ENCODE assay signal across 19 mouse cellular contexts in genomic region chr10:76726866-76727265, GRCm38 (mm10). TPM values are rescaled to one million over a fixed set of nuclear protein-coding genes. Genes with fewer than 3 reads are reported as not detected.
A peak's percentile ranks its signal among the peaks of the same experiment; 100 is the strongest.
DNase-seq lines count a peak whose midpoint lies in the region; ATAC-seq lines count a peak whose summit lies in the region.
"Had no signal": no experiment of that assay in that cellular context is flagged by ENCODE, and none has a peak within 500 bp of the region (broad histone marks: within the 10 kb centered on the region; RNA-seq: fewer than 3 reads in every experiment).

No protein-coding gene starts in this region.

- H3K4me2 ChIP-seq in kidney, embryonic 15.5 days, result no peak overlapping the region
- H3K4me2 ChIP-seq in kidney, embryonic 16.5 days (replicated peaks; ENCODE audit: low read depth, low read length), result no peak overlapping the region
- no peak overlapping the region for H3K4me2 ChIP-seq in midbrain, embryonic 15.5 days
- H3K4me2 ChIP-seq in embryonic facial prominence, embryonic 15.5 days (replicated peaks), result no peak overlapping the region
- no peak overlapping the region for H3K4me2 ChIP-seq in stomach, embryonic 14.5 days (replicated peaks; ENCODE audit: low read depth, low read length)
- no peak overlapping the region for H3K4me2 ChIP-seq in midbrain, embryonic 13.5 days (replicated peaks)
- H3K4me2 ChIP-seq: forebrain, embryonic 15.5 days; hindbrain, embryonic 13.5 days had no signal

- no peaks in the 10 kb centered on the region for H3K9me3 ChIP-seq in kidney, embryonic 15.5 days (replicated peaks)
- no peaks in the 10 kb centered on the region for H3K9me3 ChIP-seq in kidney, embryonic 16.5 days (ENCODE audit: low read length)
- no peaks in the 10 kb centered on the region for H3K9me3 ChIP-seq in midbrain, embryonic 10.5 days (replicated peaks)
- H3K9me3 ChIP-seq in midbrain, embryonic 15.5 days, result no peaks in the 10 kb centered on the region
- no peaks in the 10 kb centered on the region for H3K9me3 ChIP-seq in embryonic facial prominence, embryonic 15.5 days (replicated peaks)
- H3K9me3 ChIP-seq in stomach, embryonic 14.5 days (ENCODE audit: control insufficient read depth, low read depth, low read length), result no peaks in the 10 kb centered on the region
- H3K9me3 ChIP-seq in midbrain, embryonic 13.5 days, result no peaks in the 10 kb centered on the region
- H3K9me3 ChIP-seq: forebrain, embryonic 15.5 days; heart, embryonic 13.5 days; hindbrain, embryonic 13.5 days had no signal

- H3K4me3 ChIP-seq in kidney, embryonic 15.5 days (replicated peaks), result no peak overlapping the region
- no peak overlapping the region for H3K4me3 ChIP-seq in kidney, embryonic 16.5 days (ENCODE audit: low read length)
- H3K4me3 ChIP-seq in midbrain, embryonic 10.5 days, result no peak overlapping the region
- no peak overlapping the region for H3K4me3 ChIP-seq in midbrain, embryonic 15.5 days
- no peak overlapping the region for H3K4me3 ChIP-seq in embryonic facial prominence, embryonic 15.5 days (replicated peaks)
- no peak overlapping the region for H3K4me3 ChIP-seq in stomach, embryonic 14.5 days (ENCODE audit: low read depth, low read length)
- H3K4me3 ChIP-seq in midbrain, embryonic 13.5 days (replicated peaks), result no peak overlapping the region
- H3K4me3 ChIP-seq: erythroblast, embryonic 14.5 days; forebrain, embryonic 15.5 days; heart, embryonic 13.5 days; hindbrain, embryonic 13.5 days; layer of hippocampus, adult 2 months; left cerebral cortex, adult 2 months had no signal

- ATAC-seq in kidney, embryonic 15.5 days (replicated peaks; ENCODE audit: low FRiP score), result no peak
- ATAC-seq in kidney, embryonic 16.5 days (ENCODE audit: low FRiP score, low TSS enrichment), result no peak
- ATAC-seq in midbrain, embryonic 15.5 days (replicated peaks), result no peak
- no peak for ATAC-seq in embryonic facial prominence, embryonic 15.5 days (ENCODE audit: insufficient number of reproducible peaks, low FRiP score, low TSS enrichment, low read depth)
- ATAC-seq in stomach, embryonic 14.5 days (ENCODE audit: insufficient number of reproducible peaks, insufficient read depth, low FRiP score, low read depth), result no peak
- no peak for ATAC-seq in inflammation-experienced regulatory T-cells, adult 6 months
- no peak for ATAC-seq in midbrain, embryonic 13.5 days
- ATAC-seq: forebrain, embryonic 15.5 days had no signal

- 0 out of 2 replicates have a peak overlapping the region, but pooled peaks have one; percentile 54 for H3K27ac ChIP-seq in kidney, embryonic 15.5 days
- H3K27ac ChIP-seq in kidney, embryonic 16.5 days (ENCODE audit: low read length), result no peak overlapping the region
- H3K27ac ChIP-seq in midbrain, embryonic 10.5 days (replicated peaks), result no peak overlapping the region
- no peak overlapping the region for H3K27ac ChIP-seq in midbrain, embryonic 15.5 days
- H3K27ac ChIP-seq in embryonic facial prominence, embryonic 15.5 days (replicated peaks), result peak overlapping the region; percentile 85
- H3K27ac ChIP-seq in stomach, embryonic 14.5 days (ENCODE audit: low read length), result peak overlapping the region; percentile 75; the same call in 1 of the 2 replicates
- no peak overlapping the region for H3K27ac ChIP-seq in midbrain, embryonic 13.5 days
- H3K27ac ChIP-seq: forebrain, embryonic 15.5 days; hindbrain, embryonic 13.5 days; layer of hippocampus, adult 2 months; left cerebral cortex, adult 2 months had no signal

- H3K27me3 ChIP-seq in kidney, embryonic 15.5 days, result no peaks in the 10 kb centered on the region
- no peaks in the 10 kb centered on the region for H3K27me3 ChIP-seq in kidney, embryonic 16.5 days (ENCODE audit: insufficient read depth, low read length)
- peaks cover 8% of the 10 kb centered on the region; the same call in 1 of the 2 replicates for H3K27me3 ChIP-seq in midbrain, embryonic 10.5 days (ENCODE audit: low read depth, poor library complexity, severe bottlenecking)
- no peaks in the 10 kb centered on the region for H3K27me3 ChIP-seq in midbrain, embryonic 15.5 days (replicated peaks)
- no peaks in the 10 kb centered on the region for H3K27me3 ChIP-seq in embryonic facial prominence, embryonic 15.5 days
- H3K27me3 ChIP-seq in stomach, embryonic 14.5 days (ENCODE audit: control insufficient read depth, insufficient read depth, low read length), result no peaks in the 10 kb centered on the region
- H3K27me3 ChIP-seq in midbrain, embryonic 13.5 days, result no peaks in the 10 kb centered on the region
- H3K27me3 ChIP-seq: forebrain, embryonic 15.5 days; heart, embryonic 13.5 days had no signal

- peak; percentile 9 for DNase-seq in midbrain, embryonic 10.5 days (ENCODE audit: low spot score)
- DNase-seq: adrenal gland, postnatal 25 days; cerebellum, adult 8-10 months; gastrocnemius, postnatal 10 days; kidney, adult 8-10 months; right cerebral cortex, postnatal 14 days had no signal

- H3K9ac ChIP-seq in kidney, embryonic 15.5 days, result no peak overlapping the region
- H3K9ac ChIP-seq in kidney, embryonic 16.5 days (replicated peaks; ENCODE audit: low read length), result no peak overlapping the region
- no peak overlapping the region for H3K9ac ChIP-seq in midbrain, embryonic 15.5 days
- H3K9ac ChIP-seq in embryonic facial prominence, embryonic 15.5 days, result no peak overlapping the region
- no peak overlapping the region for H3K9ac ChIP-seq in stomach, embryonic 14.5 days (replicated peaks; ENCODE audit: low read depth, low read length)
- H3K9ac ChIP-seq in midbrain, embryonic 13.5 days (replicated peaks), result no peak overlapping the region
- H3K9ac ChIP-seq: forebrain, embryonic 15.5 days; heart, embryonic 13.5 days; hindbrain, embryonic 13.5 days had no signal

- no peaks in the 10 kb centered on the region for H3K36me3 ChIP-seq in kidney, embryonic 15.5 days
- H3K36me3 ChIP-seq in kidney, embryonic 16.5 days (ENCODE audit: insufficient read depth, low read length), result no peaks in the 10 kb centered on the region
- no peaks in the 10 kb centered on the region for H3K36me3 ChIP-seq in midbrain, embryonic 10.5 days
- no peaks in the 10 kb centered on the region for H3K36me3 ChIP-seq in midbrain, embryonic 15.5 days (replicated peaks)
- peaks cover 11% of the 10 kb centered on the region for H3K36me3 ChIP-seq in embryonic facial prominence, embryonic 15.5 days
- peaks cover 10% of the 10 kb centered on the region for H3K36me3 ChIP-seq in stomach, embryonic 14.5 days (ENCODE audit: control insufficient read depth, insufficient read depth, low read length)
- H3K36me3 ChIP-seq in midbrain, embryonic 13.5 days, result no peaks in the 10 kb centered on the region
- H3K36me3 ChIP-seq: forebrain, embryonic 15.5 days; hindbrain, embryonic 13.5 days had no signal

- WGBS in kidney, embryonic 15.5 days, result 89% methylated on average over 4 of the region's 4 CpGs
- 86% methylated on average over 4 of the region's 4 CpGs for WGBS in kidney, embryonic 16.5 days
- 91% methylated on average over 4 of the region's 4 CpGs for WGBS in midbrain, embryonic 10.5 days
- 97% methylated on average over 4 of the region's 4 CpGs for WGBS in midbrain, embryonic 15.5 days
- 86% methylated on average over 4 of the region's 4 CpGs for WGBS in embryonic facial prominence, embryonic 15.5 days
- 88% methylated on average over 4 of the region's 4 CpGs for WGBS in stomach, embryonic 14.5 days
- 95% methylated on average over 4 of the region's 4 CpGs for WGBS in midbrain, embryonic 13.5 days

- H3K4me1 ChIP-seq in kidney, embryonic 15.5 days, result peaks cover 14% of the 10 kb centered on the region
- H3K4me1 ChIP-seq in kidney, embryonic 16.5 days (ENCODE audit: insufficient read depth, low read length), result peaks cover 7% of the 10 kb centered on the region; the same call in 1 of the 2 replicates
- peaks cover 21% of the 10 kb centered on the region for H3K4me1 ChIP-seq in midbrain, embryonic 10.5 days
- no peaks in the 10 kb centered on the region for H3K4me1 ChIP-seq in midbrain, embryonic 15.5 days
- H3K4me1 ChIP-seq in embryonic facial prominence, embryonic 15.5 days, result peaks cover 69% of the 10 kb centered on the region
- H3K4me1 ChIP-seq in stomach, embryonic 14.5 days (ENCODE audit: control insufficient read depth, insufficient read depth, low read length), result peaks cover 15% of the 10 kb centered on the region; the same call in 1 of the 2 replicates
- peaks cover 9% of the 10 kb centered on the region; the same call in 1 of the 2 replicates for H3K4me1 ChIP-seq in midbrain, embryonic 13.5 days (replicated peaks)

RNA-seq across cellular contexts. Expression of gene Col6a1, which starts 0.9 kb away (rescaled TPM):
- 75.3 and 112 TPM in 2 replicates for polyA plus RNA-seq in kidney, embryonic 15.5 days (2015; fragmentation: Nextera tagmentation; extraction: Ambion mirVana)
- polyA plus RNA-seq in kidney, embryonic 16.5 days (2015; fragmentation: Nextera tagmentation; extraction: Ambion mirVana), result 94.8 and 128 TPM in 2 replicates
- 8.0 and 14.7 TPM in 2 replicates for polyA plus RNA-seq in midbrain, embryonic 10.5 days (2016; fragmentation: Nextera tagmentation; extraction: Ambion mirVana)
- polyA plus RNA-seq in midbrain, embryonic 15.5 days (2015; fragmentation: Nextera tagmentation; extraction: Ambion mirVana), result 20.0 and 22.1 TPM in 2 replicates
- polyA plus RNA-seq in embryonic facial prominence, embryonic 15.5 days (2015; fragmentation: Nextera tagmentation; extraction: Ambion mirVana), result 419 and 472 TPM in 2 replicates
- 275 and 292 TPM in 2 replicates for polyA plus RNA-seq in stomach, embryonic 14.5 days (2014; fragmentation: Nextera tagmentation; extraction: Ambion mirVana)
- polyA plus RNA-seq in inflammation-experienced regulatory T-cells, adult 6 months (2017; shearing (Covaris generic)), result not detected
- 10.1 and 12.7 TPM in 2 replicates for polyA plus RNA-seq in midbrain, embryonic 13.5 days (2015; fragmentation: Nextera tagmentation; extraction: Ambion mirVana)
- polyA plus RNA-seq: erythroblast, embryonic 14.5 days had no signal

Comparison
In these comparisons a context has a peak if more than half of its experiments do, and no peak if none do; other contexts are left out.
1. H3K27ac ChIP-seq: peak in kidney, embryonic 15.5 days (single experiment), embryonic facial prominence, embryonic 15.5 days (single experiment) and stomach, embryonic 14.5 days (single experiment); none in kidney, embryonic 16.5 days (single experiment), midbrain, embryonic 10.5 days (single experiment), midbrain, embryonic 15.5 days (single experiment) and midbrain, embryonic 13.5 days (single experiment).